Mouse (Mus musculus) spleen, adult 2 months (tissue): ENCODE data around the gene Them7.

Source experiments
- CTCF ChIP-seq: fragments of 200-500 bp; IDR thresholded peaks from 2 replicates; pipeline ENCODE4 v1.5.1; 2011; ENCODE audit warnings: mild to moderate bottlenecking, inconsistent platforms; ENCODE audit not compliant: insufficient read depth, insufficient read length, insufficient replicate concordance; ENCODE audit errors: extremely low read depth
- POLR2A ChIP-seq: fragments of 200-500 bp; IDR thresholded peaks from 2 replicates; pipeline ENCODE4 v1.6.1; 2011; ENCODE audit warnings: low read depth, low read length, inconsistent platforms

- no peak for TF ChIP-seq CTCF
- TF ChIP-seq POLR2A: no peak
Observed at GRCm38 (mm10) chr2:105228416-105228815, 4.3 kb downstream of the Them7 start.
